Mouse (Mus musculus) heart, adult 2 months (tissue): ENCODE results near the gene Apoc1. TPM values are rescaled to one million over a fixed set of nuclear protein-coding genes. Genes with fewer than 3 reads are reported as not detected.

ENCODE experiments used
- DNase-seq, 2 experiments: peaks; one replicate each; pipeline ENCODE4 v3.0.0; 2021
- H3K27ac ChIP-seq: fragments of 200-600 bp; 2 replicates; pipeline ENCODE4 v1.8.1; 2022
- H3K27me3 ChIP-seq: fragments of 200-500 bp; 2 replicates; pipeline ENCODE4 v1.6.1; 2012; ENCODE audit warnings: mild to moderate bottlenecking, low read length, inconsistent platforms, mixed read lengths; ENCODE audit not compliant: control insufficient read depth, insufficient read depth
- H3K36me3 ChIP-seq: fragments of 200-500 bp; 2 replicates; pipeline ENCODE4 v1.6.1; 2012; ENCODE audit warnings: low read length, inconsistent platforms; ENCODE audit not compliant: control insufficient read depth, insufficient read depth
- H3K4me1 ChIP-seq: fragments of 200-500 bp; 2 replicates; pipeline ENCODE4 v1.6.1; 2011; ENCODE audit warnings: low read length; ENCODE audit not compliant: control insufficient read depth, insufficient read depth
- H3K4me3 ChIP-seq: fragments of 200-600 bp; 2 replicates; pipeline ENCODE4 v1.8.1; 2022
- H3K79me2 ChIP-seq: fragments of 200-500 bp; replicated peaks from 2 replicates; pipeline ENCODE4 v1.6.1; 2012; ENCODE audit warnings: mild to moderate bottlenecking, inconsistent platforms, low read length, moderate library complexity, mixed read lengths; ENCODE audit not compliant: control insufficient read depth, insufficient read depth
- H3K9ac ChIP-seq: fragments of 200-500 bp; 2 replicates; pipeline ENCODE4 v1.6.1; 2012; ENCODE audit warnings: low read depth, mild to moderate bottlenecking, control low read depth, inconsistent platforms, low read length, mixed read lengths
- CTCF ChIP-seq: fragments of 200-600 bp; IDR thresholded peaks from 2 replicates; pipeline ENCODE4 v1.8.1; 2022; ENCODE audit warnings: antibody characterized with exemption, mild to moderate bottlenecking, moderate library complexity
- EP300 ChIP-seq: fragments of 200-500 bp; IDR thresholded peaks from 2 replicates; pipeline ENCODE4 v1.6.1; 2011; ENCODE audit warnings: low read depth, low read length, control low read depth; ENCODE audit not compliant: insufficient read depth
- POLR2A ChIP-seq: fragments of 200-500 bp; IDR thresholded peaks from 2 replicates; pipeline ENCODE4 v1.6.1; 2011; ENCODE audit warnings: mild to moderate bottlenecking, low read depth, low read length, control low read depth; ENCODE audit not compliant: insufficient read depth
- WGBS: fragments of 180-500 bp; shearing (Covaris S2); methylation state at CpG from one replicate; pipeline ENCODE4 v1.1.7; 2018; 5-methylcytosine and 5-hydroxymethylcytosine counted together
- intact Hi-C: fragments of 180-260 bp; cut with DNase I; formaldehyde crosslinking; loops from one replicate; pipeline ENCODE4 v1.15.1; 2025
- polyA plus RNA-seq: library from polyadenylated mRNA; depleted of rRNA; stranded (reverse); fragments of >200 nt; gene quantifications from 2 replicates; pipeline ENCODE4 v1.2.3, GENCODE M21; 2012
- total RNA-seq, 2 experiments: library from RNA; stranded (reverse); gene quantifications; 2 replicates each; pipeline ENCODE4 v1.2.3; 2021

Apoc1 gene
- total and polyA plus RNA-seq, 3 experiments = 2.7 to 7.2 (median 4.2) TPM

GRCm38 (mm10) chr7:19734178-19734666 is 41.8 kb upstream of the Apoc1 start:
- 47% methylated on average over 10 of the region's 10 CpGs for WGBS
- DNase-seq = no peak
- H3K9ac ChIP-seq = no peak overlapping the region
- intact Hi-C loops = no loop called here
- H3K27ac ChIP-seq = peak overlapping the region; percentile 33; the same call in 1 of the 2 replicates
- H3K27me3 ChIP-seq = no peaks in the 10 kb centered on the region
- H3K4me1 ChIP-seq = peaks cover 3% of the 10 kb centered on the region
- no peaks in the 10 kb centered on the region for H3K36me3 ChIP-seq
- H3K79me2 ChIP-seq = no peaks in the 10 kb centered on the region
- H3K4me3 ChIP-seq = no peak overlapping the region
- TF ChIP-seq CTCF (no peak), POLR2A (no peak), EP300 (no peak)

- Histone ChIP-seq H3K79me2 (no peaks in the 10 kb centered on the region), H3K4me1 (peaks cover 4% of the 10 kb centered on the region; the same call in 1 of the 2 replicates), H3K36me3 (no peaks in the 10 kb centered on the region), H3K27ac (no peak overlapping the region), H3K4me3 (no peak overlapping the region), H3K27me3 (no peaks in the 10 kb centered on the region), H3K9ac (no peak overlapping the region)
- no peak for DNase-seq
- WGBS = 89% methylated on average over 4 of the region's 4 CpGs
- intact Hi-C loops = no loop called here
- TF ChIP-seq EP300 = no peak
- no peak for TF ChIP-seq POLR2A
- no peak for TF ChIP-seq CTCF
Observed at GRCm38 (mm10) chr7:19726541-19726940, 34.1 kb upstream of the Apoc1 start.

GRCm38 (mm10) chr7:19724167-19724566 is 31.7 kb upstream of the Apoc1 start:
- no peaks in the 10 kb centered on the region for H3K27me3 ChIP-seq
- DNase-seq = no peak
- no peak overlapping the region for H3K27ac ChIP-seq
- peaks cover 4% of the 10 kb centered on the region; the same call in 1 of the 2 replicates for H3K4me1 ChIP-seq
- 95% methylated on average over 12 of the region's 12 CpGs for WGBS
- intact Hi-C loops = loop anchor here (2.0 kb wide), 1 partner anchor 19 kb away; no protein-coding TSS in a partner anchor
- H3K4me3 ChIP-seq = no peak overlapping the region
- no peak overlapping the region for H3K9ac ChIP-seq
- no peak for TF ChIP-seq CTCF
- TF ChIP-seq EP300 = no peak
- no peak for TF ChIP-seq POLR2A
- H3K79me2 ChIP-seq = no peaks in the 10 kb centered on the region
- no peaks in the 10 kb centered on the region for H3K36me3 ChIP-seq

GRCm38 (mm10) chr7:19722754-19723195 is 30.3 kb upstream of the Apoc1 start:
- H3K36me3 ChIP-seq = no peaks in the 10 kb centered on the region

GRCm38 (mm10) chr7:19719200-19719599 is 26.7 kb upstream of the Apoc1 start:
- Histone ChIP-seq H3K27ac (no peak overlapping the region), H3K9ac (no peak overlapping the region), H3K27me3 (no peaks in the 10 kb centered on the region), H3K4me1 (peaks cover 6% of the 10 kb centered on the region), H3K79me2 (no peaks in the 10 kb centered on the region), H3K36me3 (no peaks in the 10 kb centered on the region), H3K4me3 (no peak overlapping the region)
- intact Hi-C loops = no loop called here
- TF ChIP-seq CTCF (no peak), EP300 (no peak), POLR2A (no peak)
- WGBS = 94% methylated on average over 4 of the region's 4 CpGs
- DNase-seq = no peak

More at GRCm38 (mm10) chr7:19722754-19723195, 30.3 kb upstream of the Apoc1 start:
- intact Hi-C loops = no loop called here
- Histone ChIP-seq H3K27me3 (no peaks in the 10 kb centered on the region), H3K4me3 (no peak overlapping the region), H3K9ac (no peak overlapping the region), H3K27ac (peak overlapping the region; percentile 74), H3K4me1 (peaks cover 4% of the 10 kb centered on the region; the same call in 1 of the 2 replicates), H3K79me2 (no peaks in the 10 kb centered on the region)
- TF ChIP-seq EP300 (peak; percentile 90), CTCF (no peak), POLR2A (no peak)
- WGBS = 60% methylated on average over 6 of the region's 6 CpGs
- DNase-seq = peak; percentile 76 to 79

- H3K4me1 ChIP-seq = peaks cover 6% of the 10 kb centered on the region
- H3K79me2 ChIP-seq = no peaks in the 10 kb centered on the region
- intact Hi-C loops = no loop called here
- no peak overlapping the region for H3K9ac ChIP-seq
- no peak overlapping the region for H3K27ac ChIP-seq
- H3K27me3 ChIP-seq = no peaks in the 10 kb centered on the region
- H3K4me3 ChIP-seq = no peak overlapping the region
- 86% methylated on average over 5 of the region's 5 CpGs for WGBS
- no peaks in the 10 kb centered on the region for H3K36me3 ChIP-seq
- no peak for DNase-seq
- TF ChIP-seq POLR2A (no peak), CTCF (no peak), EP300 (no peak)
Observed at GRCm38 (mm10) chr7:19718297-19718952, 26.0 kb upstream of the Apoc1 start.
